Mouse (Mus musculus): ENCODE measurements around the gene Gna13. TPM values are rescaled to one million over a fixed set of nuclear protein-coding genes. Genes with fewer than 3 reads are reported as not detected.
A peak's percentile ranks its signal among the peaks of the same experiment; 100 is the strongest.
"Not testable (repeated sequence)": the region's sequence is repeated elsewhere in the genome, so short reads cannot be mapped to it uniquely, and the experiment has no call there.

The Gna13 gene
- polyA plus RNA-seq, 1 experiment from 2014 or later: 16.6 TPM

DNA sequence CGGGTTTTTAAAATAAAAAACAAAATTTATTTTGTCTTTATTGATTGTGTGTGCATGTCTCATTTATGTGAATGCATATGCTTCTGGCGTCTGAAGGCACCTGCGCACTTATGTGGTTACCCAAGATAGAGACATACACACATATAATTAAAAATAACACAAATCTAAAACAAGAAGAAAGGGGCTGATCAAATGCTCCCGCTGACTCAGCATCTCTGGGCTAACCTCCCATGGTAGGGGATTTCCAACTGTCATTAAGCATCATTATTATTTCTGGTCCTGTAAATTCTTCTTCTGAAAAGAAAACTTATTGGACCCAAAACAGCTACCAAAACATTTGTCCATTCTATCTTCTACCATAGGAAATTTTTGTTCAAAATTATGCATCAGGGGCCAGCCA, 27.9 kb upstream of the Gna13 start:
- 91% methylated on average over 4 of the region's 4 CpGs for WGBS
- H3K27ac ChIP-seq (replicated peaks): no peak overlapping the region
- no peaks in the 10 kb centered on the region for H3K36me3 ChIP-seq
- no peaks in the 10 kb centered on the region for H3K27me3 ChIP-seq
- H3K9me3 ChIP-seq: no peaks in the 10 kb centered on the region
- no peak overlapping the region for H3K4me3 ChIP-seq
- H3K9ac ChIP-seq: no peak overlapping the region
- no peak for ATAC-seq (ENCODE audit: low read depth)
- H3K4me1 ChIP-seq (replicated peaks): peaks cover 10% of the 10 kb centered on the region
- H3K4me2 ChIP-seq: no peak overlapping the region

DNA sequence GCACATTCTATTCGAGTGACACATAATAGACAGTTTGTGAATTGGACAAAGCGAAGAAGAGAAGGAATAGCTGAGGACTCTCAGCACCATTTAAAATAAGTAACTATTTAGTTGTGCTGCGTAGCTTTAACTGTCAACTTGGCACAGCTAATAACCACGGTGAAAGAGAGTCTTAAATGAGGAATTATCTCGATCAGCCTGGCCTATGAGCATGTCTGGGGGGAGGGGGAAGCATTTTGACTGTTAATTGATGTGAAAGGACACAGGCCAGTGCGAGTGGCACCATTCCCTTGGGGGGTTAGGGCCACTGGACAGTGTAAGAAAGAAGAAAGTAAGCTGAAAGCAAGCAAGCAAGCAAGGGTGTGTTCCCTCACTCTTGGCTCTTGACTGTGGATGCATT, 26.7 kb upstream of the Gna13 start:
- no peak overlapping the region for H3K4me2 ChIP-seq
- H3K9me3 ChIP-seq: no peaks in the 10 kb centered on the region
- no peak overlapping the region for H3K27ac ChIP-seq (replicated peaks)
- H3K4me3 ChIP-seq: no peak overlapping the region
- ATAC-seq (ENCODE audit: low read depth): no peak
- H3K36me3 ChIP-seq: no peaks in the 10 kb centered on the region
- no peak overlapping the region for H3K9ac ChIP-seq
- 64% methylated on average over 6 of the region's 6 CpGs for WGBS
- no peaks in the 10 kb centered on the region for H3K27me3 ChIP-seq
- peaks cover 10% of the 10 kb centered on the region for H3K4me1 ChIP-seq (replicated peaks)

DNA sequence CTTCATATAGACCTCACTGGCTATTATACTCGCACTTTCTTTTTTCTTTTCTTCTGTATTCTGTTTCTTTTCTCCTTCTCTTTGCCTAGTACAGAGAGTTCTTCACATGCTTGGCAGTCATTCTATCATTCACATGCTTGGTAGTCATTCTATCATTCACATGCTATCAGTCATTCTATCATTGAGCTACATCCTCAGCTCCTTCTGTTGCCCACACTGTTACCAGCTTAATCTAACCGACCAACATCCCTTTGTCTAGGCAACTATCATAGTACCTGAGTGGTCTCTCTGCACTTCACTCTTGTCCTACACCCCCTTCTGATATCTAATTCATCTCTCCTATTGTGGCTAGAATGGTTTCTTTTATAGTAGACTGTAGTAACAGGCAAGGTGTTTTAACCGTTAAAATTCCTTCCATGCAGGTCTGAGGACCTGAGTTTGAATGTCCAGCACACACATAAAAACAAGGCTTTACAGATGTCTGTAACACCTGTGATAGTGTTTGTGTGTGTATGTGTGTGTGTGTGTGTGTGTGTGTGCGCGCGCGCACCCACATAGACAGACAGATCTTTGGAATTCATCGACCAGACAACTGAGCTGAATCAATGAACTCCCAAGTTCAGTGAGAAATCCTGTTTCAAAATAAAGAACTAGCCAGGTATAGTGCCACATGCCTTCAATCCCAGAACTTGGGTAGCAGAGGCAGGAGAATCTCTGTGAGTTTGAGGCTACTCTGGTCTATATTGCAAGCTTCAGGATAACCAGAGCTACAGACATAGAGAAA, 23.3 kb upstream of the Gna13 start:
- no peak overlapping the region for H3K4me2 ChIP-seq
- no peaks in the 10 kb centered on the region for H3K36me3 ChIP-seq
- H3K9me3 ChIP-seq: no peaks in the 10 kb centered on the region
- H3K27ac ChIP-seq (replicated peaks): no peak overlapping the region
- H3K27me3 ChIP-seq: no peaks in the 10 kb centered on the region; the same call in 1 of the 2 replicates
- H3K4me3 ChIP-seq: no peak overlapping the region
- H3K4me1 ChIP-seq (replicated peaks): peaks cover 8% of the 10 kb centered on the region; the same call in 1 of the 2 replicates
- no peak overlapping the region for H3K9ac ChIP-seq
- ATAC-seq (ENCODE audit: low read depth): no peak
- WGBS: 97% methylated on average over 8 of the region's 8 CpGs

DNA sequence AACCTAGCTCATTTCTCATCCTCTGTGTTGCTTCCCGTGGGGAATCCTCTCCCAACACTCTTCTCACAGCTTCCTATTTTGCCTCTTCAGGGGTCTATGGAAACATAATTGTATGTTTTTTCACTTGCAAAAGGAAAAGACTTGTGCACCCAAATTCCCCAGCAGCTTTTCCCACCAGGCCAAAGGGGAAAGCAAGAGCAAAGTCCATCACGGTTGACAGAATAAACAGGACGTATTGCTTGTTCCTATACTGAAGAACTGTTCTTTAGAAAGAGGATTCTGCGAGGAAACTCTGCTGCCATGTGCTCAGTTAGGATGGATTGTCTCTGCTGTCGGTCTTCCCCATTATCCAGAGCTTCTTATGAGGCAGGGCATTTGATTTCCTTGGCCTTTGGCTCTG, 22.1 kb upstream of the Gna13 start:
- no peak for ATAC-seq (ENCODE audit: low read depth)
- H3K4me1 ChIP-seq (replicated peaks): peaks cover 8% of the 10 kb centered on the region; the same call in 1 of the 2 replicates
- H3K4me2 ChIP-seq: no peak overlapping the region
- no peak overlapping the region for H3K9ac ChIP-seq
- no peak overlapping the region for H3K4me3 ChIP-seq
- H3K9me3 ChIP-seq: no peaks in the 10 kb centered on the region
- WGBS: 79% methylated on average over 5 of the region's 5 CpGs
- no peaks in the 10 kb centered on the region; the same call in 1 of the 2 replicates for H3K27me3 ChIP-seq
- no peak overlapping the region for H3K27ac ChIP-seq (replicated peaks)
- no peaks in the 10 kb centered on the region for H3K36me3 ChIP-seq

DNA sequence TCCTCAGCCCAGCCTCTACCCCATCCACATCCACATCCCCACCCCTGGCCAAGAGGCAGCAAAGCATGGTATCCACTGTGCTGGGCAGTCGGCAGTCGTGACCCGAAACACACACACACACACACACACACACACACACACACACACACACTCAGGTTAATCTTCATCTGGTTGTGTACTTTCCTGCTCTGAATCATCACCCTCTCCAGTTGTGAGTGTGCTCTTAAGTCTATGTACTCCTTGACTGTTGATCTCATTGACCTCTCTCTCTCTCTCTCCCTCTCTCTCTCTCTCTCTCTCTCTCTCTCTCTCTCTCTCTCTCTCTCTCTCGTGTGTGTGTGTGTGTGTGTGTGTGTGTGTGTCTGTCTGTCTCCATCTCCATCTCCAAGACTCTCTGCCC, 20.0 kb upstream of the Gna13 start:
- not testable (repeated sequence) for H3K4me3 ChIP-seq; H3K36me3 ChIP-seq; H3K9ac ChIP-seq; H3K9me3 ChIP-seq; H3K27ac ChIP-seq (replicated peaks); ATAC-seq (ENCODE audit: low read depth); H3K27me3 ChIP-seq; H3K4me2 ChIP-seq
- 95% methylated on average over 3 of the region's 4 CpGs for whole genome bisulfite sequencing
- H3K4me1 ChIP-seq (replicated peaks): peaks cover 14% of the 10 kb centered on the region

DNA sequence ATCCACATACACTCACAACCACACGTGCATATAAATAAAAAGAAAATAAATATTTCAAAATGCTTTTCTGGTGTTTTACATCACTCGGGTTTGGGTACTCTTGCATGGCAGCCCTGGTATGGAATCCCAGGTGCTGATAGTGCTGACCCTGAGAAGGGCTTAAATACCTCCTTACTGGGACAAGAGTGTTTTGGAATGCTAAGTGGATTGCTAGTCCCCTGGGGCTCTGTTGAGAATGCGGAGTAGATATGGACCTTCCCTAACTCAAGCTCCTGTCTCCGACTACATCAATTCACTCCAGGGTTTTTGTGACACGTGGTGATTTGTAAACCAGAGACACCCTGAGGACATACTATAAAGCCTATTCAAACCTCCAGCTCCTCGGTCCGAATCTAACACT, 19.1 kb upstream of the Gna13 start:
- H3K4me2 ChIP-seq: no peak overlapping the region
- ATAC-seq (ENCODE audit: low read depth): no peak
- H3K9me3 ChIP-seq: no peaks in the 10 kb centered on the region
- H3K27me3 ChIP-seq: no peaks in the 10 kb centered on the region; the same call in 1 of the 2 replicates
- 24% methylated on average over 7 of the region's 7 CpGs for WGBS
- peaks cover 20% of the 10 kb centered on the region for H3K4me1 ChIP-seq (replicated peaks)
- no peak overlapping the region for H3K9ac ChIP-seq
- H3K27ac ChIP-seq (replicated peaks): no peak overlapping the region
- H3K36me3 ChIP-seq: no peaks in the 10 kb centered on the region
- H3K4me3 ChIP-seq: no peak overlapping the region

DNA sequence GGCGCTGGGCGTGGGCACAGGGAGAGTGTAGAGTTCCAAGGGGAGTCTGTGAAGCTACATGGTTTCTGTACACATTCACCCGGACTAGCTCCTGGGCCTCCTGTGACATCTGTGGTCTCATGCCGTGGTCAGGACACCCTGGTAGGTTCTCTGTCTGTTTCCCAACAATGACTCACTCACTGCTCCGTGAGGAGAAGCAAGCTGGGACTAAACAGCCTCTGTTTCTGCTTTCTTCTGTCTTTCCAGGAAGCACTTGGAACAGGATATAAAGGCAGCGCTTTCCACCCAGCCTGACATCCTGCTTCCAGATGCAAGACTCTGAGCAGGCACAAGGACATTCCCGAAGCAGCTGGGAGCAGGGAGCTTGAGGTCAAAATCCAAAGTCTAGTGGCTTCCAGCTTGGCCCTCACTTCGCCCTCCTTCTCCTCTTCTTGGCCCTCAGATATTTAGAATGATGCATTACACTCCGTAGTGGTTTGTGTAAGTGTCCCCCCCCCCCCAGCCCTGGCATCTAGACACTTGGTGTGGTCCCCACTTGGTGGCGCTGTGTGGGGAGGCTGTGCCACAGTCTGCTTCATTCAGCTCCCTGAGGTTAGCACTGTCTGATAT, 18.5 kb upstream of the Gna13 start:
- H3K9me3 ChIP-seq: no peaks in the 10 kb centered on the region
- no peak overlapping the region for H3K27ac ChIP-seq (replicated peaks)
- no peak for ATAC-seq (ENCODE audit: low read depth)
- no peaks in the 10 kb centered on the region; the same call in 1 of the 2 replicates for H3K27me3 ChIP-seq
- H3K9ac ChIP-seq: no peak overlapping the region
- no peak overlapping the region for H3K4me2 ChIP-seq
- peaks cover 20% of the 10 kb centered on the region for H3K4me1 ChIP-seq (replicated peaks)
- H3K36me3 ChIP-seq: no peaks in the 10 kb centered on the region
- H3K4me3 ChIP-seq: no peak overlapping the region
- WGBS: 38% methylated on average over 10 of the region's 10 CpGs

DNA sequence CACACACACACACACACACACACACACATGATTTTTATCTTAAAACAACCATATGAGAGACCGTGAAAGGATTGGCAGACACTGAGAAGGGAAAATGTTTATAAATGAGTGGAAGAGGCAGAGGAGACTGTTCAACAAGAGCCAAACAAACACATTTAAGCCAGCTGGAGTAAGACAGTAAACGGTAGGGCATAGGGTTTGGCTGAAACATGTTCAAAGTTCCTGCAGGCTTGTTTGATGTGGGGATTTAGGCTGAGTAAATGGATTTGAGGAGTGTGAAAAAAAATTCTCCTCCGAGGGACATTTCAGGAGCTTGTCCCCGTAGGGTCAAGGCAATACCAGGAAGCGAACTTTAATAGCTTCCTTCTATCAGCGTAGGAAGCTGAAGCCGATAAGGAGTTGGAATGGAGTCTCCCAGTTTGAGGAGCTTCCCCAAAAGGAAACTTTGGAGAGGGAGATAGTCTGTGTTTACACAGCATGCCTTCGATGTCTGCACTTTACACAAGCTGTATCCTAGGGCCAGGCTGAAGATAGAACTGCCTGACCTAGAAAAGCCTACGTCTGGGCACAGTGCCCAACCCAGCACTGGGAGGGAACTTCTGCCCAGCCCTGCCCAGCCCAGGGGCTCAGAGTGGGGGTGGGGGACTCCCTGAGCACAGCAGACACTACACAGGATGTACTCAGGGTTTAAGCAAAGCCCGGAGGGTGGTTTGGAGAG, 15.2 kb upstream of the Gna13 start:
- no peak overlapping the region for H3K4me2 ChIP-seq
- H3K36me3 ChIP-seq: no peaks in the 10 kb centered on the region
- ATAC-seq (ENCODE audit: low read depth): peak; percentile 75; the same call in 1 of the 2 replicates
- H3K9me3 ChIP-seq: no peaks in the 10 kb centered on the region
- no peak overlapping the region for H3K9ac ChIP-seq
- peaks cover 20% of the 10 kb centered on the region for H3K4me1 ChIP-seq (replicated peaks)
- H3K27ac ChIP-seq (replicated peaks): no peak overlapping the region
- no peak overlapping the region for H3K4me3 ChIP-seq
- no peaks in the 10 kb centered on the region; the same call in 1 of the 2 replicates for H3K27me3 ChIP-seq
- 78% methylated on average over 10 of the region's 10 CpGs for WGBS

DNA sequence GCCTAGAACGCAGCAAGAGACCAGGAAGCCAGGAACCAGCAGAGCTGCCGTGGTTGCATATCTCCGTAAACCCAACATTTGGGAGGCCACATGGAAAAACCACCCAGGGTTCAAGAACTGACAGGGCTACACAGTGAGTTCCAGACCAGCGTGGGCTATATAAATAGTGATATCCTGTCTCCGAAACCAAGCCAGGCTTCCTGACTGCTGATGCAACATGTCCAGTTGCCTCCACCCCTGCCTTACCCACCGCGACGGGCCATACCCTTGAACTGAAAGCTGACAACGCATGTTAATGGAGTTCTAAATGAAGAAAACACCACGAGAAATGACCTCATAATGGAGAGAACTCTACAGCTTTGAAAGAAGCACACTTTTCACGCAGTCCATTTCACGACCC, 14.2 kb upstream of the Gna13 start:
- no peak for ATAC-seq (ENCODE audit: low read depth)
- no peak overlapping the region for H3K9ac ChIP-seq
- no peak overlapping the region for H3K27ac ChIP-seq (replicated peaks)
- H3K4me1 ChIP-seq (replicated peaks): peaks cover 20% of the 10 kb centered on the region
- H3K9me3 ChIP-seq: no peaks in the 10 kb centered on the region
- WGBS: 54% methylated on average over 12 of the region's 12 CpGs
- no peaks in the 10 kb centered on the region for H3K36me3 ChIP-seq
- no peak overlapping the region for H3K4me3 ChIP-seq
- H3K4me2 ChIP-seq: no peak overlapping the region
- H3K27me3 ChIP-seq: no peaks in the 10 kb centered on the region

DNA sequence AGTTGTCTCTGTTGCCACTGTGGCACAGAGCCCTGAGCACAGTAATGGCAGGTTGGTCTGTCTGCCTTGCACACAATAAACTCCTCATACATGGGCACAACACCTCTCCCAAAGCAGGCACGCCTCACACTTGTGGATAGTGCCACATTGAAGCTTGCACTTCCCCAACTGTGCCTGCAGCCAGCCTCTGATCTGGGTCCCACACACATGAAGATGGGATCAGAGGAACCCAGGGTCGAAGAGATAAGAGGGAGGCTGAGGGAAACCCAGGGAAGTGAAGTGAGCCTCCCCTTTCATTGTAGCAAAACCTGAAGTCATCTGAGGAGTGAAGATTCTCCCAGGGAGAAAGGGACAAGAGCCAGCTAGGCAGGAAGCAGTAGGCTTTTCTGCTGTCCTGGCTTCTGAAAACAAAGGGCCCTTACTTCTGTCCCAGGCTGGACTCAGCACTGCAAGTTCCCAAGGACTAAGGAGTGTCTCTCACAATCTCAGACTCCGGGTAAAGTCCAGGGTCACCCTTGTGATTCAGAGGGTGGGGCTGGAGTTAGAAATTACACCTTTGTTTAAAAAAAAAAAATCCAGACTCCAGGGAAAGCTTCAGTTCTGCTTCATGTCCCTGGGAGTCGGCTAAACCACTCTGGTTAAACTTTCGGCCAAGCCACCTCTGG, 12.8 kb upstream of the Gna13 start:
- Histone ChIP-seq H3K36me3 (no peaks in the 10 kb centered on the region), H3K27me3 (no peaks in the 10 kb centered on the region), H3K4me1 (replicated peaks) (peaks cover 17% of the 10 kb centered on the region), H3K9me3 (no peaks in the 10 kb centered on the region), H3K9ac (no peak overlapping the region), H3K4me2 (no peak overlapping the region), H3K4me3 (no peak overlapping the region), H3K27ac (replicated peaks) (no peak overlapping the region)
- WGBS: 77% methylated on average over 5 of the region's 5 CpGs
- no peak for ATAC-seq (ENCODE audit: low read depth)

DNA sequence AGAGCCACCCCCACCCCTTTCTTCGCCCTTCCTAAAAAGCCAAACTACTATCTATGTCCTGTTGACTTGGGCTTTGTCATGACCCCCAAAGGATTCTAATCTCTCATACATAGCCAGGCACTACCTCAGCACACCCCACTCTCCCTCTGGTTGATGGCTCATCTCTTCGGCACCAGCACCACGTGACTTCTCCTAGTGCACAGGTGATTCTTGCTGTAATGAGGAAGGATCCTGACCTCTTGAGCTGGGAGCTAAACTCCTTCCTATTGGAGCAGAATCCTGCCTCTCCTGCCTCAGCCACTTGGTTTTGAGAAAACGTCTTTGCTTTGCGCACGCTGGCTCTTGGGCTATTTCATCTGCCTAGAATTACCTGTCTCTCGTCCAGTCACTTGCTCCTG, 12.3 kb upstream of the Gna13 start:
- no peaks in the 10 kb centered on the region for H3K36me3 ChIP-seq
- peaks cover 17% of the 10 kb centered on the region for H3K4me1 ChIP-seq (replicated peaks)
- H3K4me2 ChIP-seq: no peak overlapping the region
- H3K4me3 ChIP-seq: no peak overlapping the region
- H3K9ac ChIP-seq: no peak overlapping the region
- no peak overlapping the region for H3K27ac ChIP-seq (replicated peaks)
- 88% methylated on average over 7 of the region's 7 CpGs for WGBS
- no peaks in the 10 kb centered on the region for H3K9me3 ChIP-seq
- H3K27me3 ChIP-seq: no peaks in the 10 kb centered on the region
- ATAC-seq (ENCODE audit: low read depth): no peak

DNA sequence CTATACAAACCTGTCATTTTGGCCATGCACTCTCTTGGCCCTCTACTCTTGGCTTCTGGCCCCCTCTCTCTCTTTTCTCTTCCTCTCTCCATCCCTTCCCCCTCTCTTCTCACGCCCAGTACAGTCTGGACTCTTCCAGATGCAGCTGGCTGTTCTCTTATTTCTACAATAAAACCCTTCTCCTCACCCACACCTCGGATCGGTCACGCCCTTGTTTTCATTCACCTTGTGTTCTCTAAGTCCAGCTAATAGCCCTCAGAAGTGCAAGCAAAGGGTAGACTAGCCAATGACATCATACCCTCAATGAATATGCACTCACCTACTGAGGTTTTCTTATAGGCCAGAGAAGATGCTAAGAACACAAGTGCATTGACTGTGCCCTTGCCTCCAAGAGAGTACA, 11.1 kb upstream of the Gna13 start:
- Histone ChIP-seq H3K4me2 (no peak overlapping the region), H3K4me3 (no peak overlapping the region), H3K27ac (replicated peaks) (no peak overlapping the region), H3K27me3 (no peaks in the 10 kb centered on the region), H3K9me3 (no peaks in the 10 kb centered on the region), H3K9ac (no peak overlapping the region), H3K36me3 (no peaks in the 10 kb centered on the region), H3K4me1 (replicated peaks) (peaks cover 17% of the 10 kb centered on the region)
- WGBS: 86% methylated on average over 4 of the region's 4 CpGs
- no peak for ATAC-seq (ENCODE audit: low read depth)

Measured in neural tube, embryonic 13.5 days (tissue).